Mouse (Mus musculus) hindbrain, embryonic 10.5 days (tissue): Measurements from ENCODE around the gene Gm7138. TPM values are rescaled to one million over a fixed set of nuclear protein-coding genes. Genes with fewer than 3 reads are reported as not detected.

Source experiments
- DNase-seq: peaks from one replicate; pipeline ENCODE4 v3.0.0-alpha.2; 2017; ENCODE audit warnings: low spot score
- H3K27ac ChIP-seq: fragments of 300-500 bp; sonication (generic); 2 replicates; pipeline ENCODE4 v1.5.1; 2016; ENCODE audit warnings: mild to moderate bottlenecking, moderate library complexity
- H3K27me3 ChIP-seq: fragments of 300-500 bp; sonication (generic); 2 replicates; pipeline ENCODE4 v1.6.1; 2016; ENCODE audit warnings: mild to moderate bottlenecking; ENCODE audit not compliant: poor library complexity, insufficient read depth, severe bottlenecking
- H3K36me3 ChIP-seq: fragments of 300-500 bp; sonication (generic); 2 replicates; pipeline ENCODE4 v1.6.1; 2016; ENCODE audit warnings: mild to moderate bottlenecking, moderate library complexity
- H3K4me1 ChIP-seq: fragments of 300-500 bp; sonication (generic); replicated peaks from 2 replicates; pipeline ENCODE4 v1.6.1; 2016; ENCODE audit warnings: mild to moderate bottlenecking
- H3K4me3 ChIP-seq: fragments of 300-500 bp; sonication (generic); 2 replicates; pipeline ENCODE4 v1.5.1; 2016; ENCODE audit warnings: mild to moderate bottlenecking, moderate library complexity
- H3K9me3 ChIP-seq: fragments of 300-500 bp; sonication (generic); 2 replicates; pipeline ENCODE4 v1.6.1; 2016; ENCODE audit warnings: mild to moderate bottlenecking, moderate library complexity
- WGBS: fragments of 180-500 bp; shearing (Covaris S2); methylation state at CpG from one replicate; pipeline ENCODE4 v1.1.7; 2016; 5-methylcytosine and 5-hydroxymethylcytosine counted together
- polyA plus RNA-seq: library from polyadenylated mRNA; unstranded; fragments of >200 nt; fragmentation: Nextera tagmentation; extraction: Ambion mirVana; gene quantifications from 2 replicates; pipeline ENCODE4 v1.2.1, GENCODE M21; 2016

The Gm7138 gene
- polyA plus RNA-seq, 1 experiment from 2014 or later, result not detected

- Histone ChIP-seq H3K27me3 (no peaks in the 10 kb centered on the region), H3K4me3 (no peak overlapping the region), H3K4me1 (no peaks in the 10 kb centered on the region), H3K27ac (no peak overlapping the region), H3K9me3 (no peaks in the 10 kb centered on the region), H3K36me3 (no peaks in the 10 kb centered on the region)
- 54% methylated on average over 4 of the region's 4 CpGs for WGBS
- DNase-seq, result peak; percentile 18
Measured at GRCm38 (mm10) chr10:77729241-77729640, 47.5 kb downstream of the Gm7138 start.

- Histone ChIP-seq H3K9me3 (no peaks in the 10 kb centered on the region), H3K27me3 (no peaks in the 10 kb centered on the region), H3K4me1 (no peaks in the 10 kb centered on the region), H3K36me3 (no peaks in the 10 kb centered on the region), H3K27ac (no peak overlapping the region), H3K4me3 (no peak overlapping the region)
- 65% methylated on average over 4 of the region's 4 CpGs for WGBS
- no peak for DNase-seq
Measured at GRCm38 (mm10) chr10:77728280-77728679, 48.5 kb downstream of the Gm7138 start.

Other genes with a start within 250 kb of the Gm7138 start
- 1.0 and 1.2 TPM in 2 replicates for gene Itgb2, start 246.7 kb downstream of the Gm7138 start, polyA plus RNA-seq
- gene Pttg1ip, start 195.2 kb downstream of the Gm7138 start, polyA plus RNA-seq, result 66.6 and 67.2 TPM in 2 replicates
- gene Sumo3, start 170.8 kb downstream of the Gm7138 start, polyA plus RNA-seq, result 336 and 389 TPM in 2 replicates
- gene Gm49325, start 170.7 kb downstream of the Gm7138 start, polyA plus RNA-seq, result 4.4 TPM in 1 of 2 replicates, not detected in the other
- gene Ube2g2, start 154.7 kb downstream of the Gm7138 start, polyA plus RNA-seq, result 100 and 103 TPM in 2 replicates
- 0.93 and 1.0 TPM in 2 replicates for gene Tspear, start 90.4 kb downstream of the Gm7138 start, polyA plus RNA-seq
- not detected in 2 replicates for gene Gm19402, start 86.2 kb downstream of the Gm7138 start, polyA plus RNA-seq
- gene Gm9508, start 79.7 kb downstream of the Gm7138 start, polyA plus RNA-seq, result not detected in 2 replicates
- gene Gm10272, start 70.3 kb downstream of the Gm7138 start, polyA plus RNA-seq, result not detected in 2 replicates
- not detected in 2 replicates for gene Gm10024, start 65.5 kb downstream of the Gm7138 start, polyA plus RNA-seq
- not detected in 2 replicates for gene Gm10142, start 61.1 kb downstream of the Gm7138 start, polyA plus RNA-seq
- not detected in 2 replicates for gene Krtap12-1, start 56.3 kb downstream of the Gm7138 start, polyA plus RNA-seq
- not detected in 2 replicates for gene Gm10100, start 50.5 kb downstream of the Gm7138 start, polyA plus RNA-seq
- gene Gm18596, start 34.3 kb downstream of the Gm7138 start, polyA plus RNA-seq, result not detected in 2 replicates
- gene Gm9736, start 25.6 kb downstream of the Gm7138 start, polyA plus RNA-seq, result not detected in 2 replicates
- gene Gm3233, start 17.3 kb downstream of the Gm7138 start, polyA plus RNA-seq, result not detected in 2 replicates
- not detected in 2 replicates for gene Gm3238, start 5.6 kb downstream of the Gm7138 start, polyA plus RNA-seq
- gene Gm3250, start 5.6 kb upstream of the Gm7138 start, polyA plus RNA-seq, result not detected in 2 replicates
- not detected in 2 replicates for gene Gm7137, start 11.3 kb upstream of the Gm7138 start, polyA plus RNA-seq
- gene Gm9639, start 18.1 kb upstream of the Gm7138 start, polyA plus RNA-seq, result not detected in 2 replicates
- not detected in 2 replicates for gene Gm19668, start 22.2 kb upstream of the Gm7138 start, polyA plus RNA-seq
- not detected in 2 replicates for gene Gm9507, start 34.9 kb upstream of the Gm7138 start, polyA plus RNA-seq
- not detected in 2 replicates for gene Gm2696, start 37.7 kb upstream of the Gm7138 start, polyA plus RNA-seq
- not detected in 2 replicates for gene Krtap10-4, start 50.2 kb upstream of the Gm7138 start, polyA plus RNA-seq
- gene Krtap10-10, start 59.0 kb upstream of the Gm7138 start, polyA plus RNA-seq, result not detected in 2 replicates
- gene Gm36176, start 69.9 kb upstream of the Gm7138 start, polyA plus RNA-seq, result not detected in 2 replicates
- not detected in 2 replicates for gene Gm10318, start 75.9 kb upstream of the Gm7138 start, polyA plus RNA-seq
- not detected in 2 replicates for gene Gm3285, start 85.0 kb upstream of the Gm7138 start, polyA plus RNA-seq
- 2.6 and 4.1 TPM in 2 replicates for gene Lrrc3, start 125.6 kb upstream of the Gm7138 start, polyA plus RNA-seq
- 0.88 and 1.2 TPM in 2 replicates for gene Trpm2, start 193.6 kb upstream of the Gm7138 start, polyA plus RNA-seq
- gene 1810043G02Rik, start 201.6 kb upstream of the Gm7138 start, polyA plus RNA-seq, result 40.7 and 42.9 TPM in 2 replicates
- gene Pfkl, start 233.1 kb upstream of the Gm7138 start, polyA plus RNA-seq, result 187 and 243 TPM in 2 replicates